Mouse (Mus musculus): ENCODE measurements around the gene Srp72. TPM values are rescaled to one million over a fixed set of nuclear protein-coding genes. Genes with fewer than 3 reads are reported as not detected.

Srp72 gene
- polyA plus RNA-seq, 1 experiment from 2014 or later: 106 TPM

Other genes starting within 250 kb of the Srp72 start
- 17.8 and 18.8 TPM in 2 replicates for gene Aasdh, start 69.2 kb upstream of the Srp72 start, polyA plus RNA-seq (2015; fragmentation: Nextera tagmentation; extraction: Ambion mirVana)
- gene Paics, start 23.4 kb upstream of the Srp72 start, polyA plus RNA-seq (2015; fragmentation: Nextera tagmentation; extraction: Ambion mirVana): 223 and 228 TPM in 2 replicates
- gene Ppat, start 23.1 kb upstream of the Srp72 start, polyA plus RNA-seq (2015; fragmentation: Nextera tagmentation; extraction: Ambion mirVana): 17.1 and 17.9 TPM in 2 replicates
- not detected in 2 replicates for gene Arl9, start 29.4 kb downstream of the Srp72 start, polyA plus RNA-seq (2015; fragmentation: Nextera tagmentation; extraction: Ambion mirVana)
- 0.59 and 1.2 TPM in 2 replicates for gene Thegl, start 41.3 kb downstream of the Srp72 start, polyA plus RNA-seq (2015; fragmentation: Nextera tagmentation; extraction: Ambion mirVana)
- 3.5 and 4.7 TPM in 2 replicates for gene Hopx, start 140.4 kb downstream of the Srp72 start, polyA plus RNA-seq (2015; fragmentation: Nextera tagmentation; extraction: Ambion mirVana)
- 1.6 and 2.0 TPM in 2 replicates for gene Spink2, start 236.8 kb downstream of the Srp72 start, polyA plus RNA-seq (2015; fragmentation: Nextera tagmentation; extraction: Ambion mirVana)

All from embryonic facial prominence, embryonic 15.5 days (tissue).